Mouse (Mus musculus): ENCODE measurements around the gene Spns2. TPM values are rescaled to one million over a fixed set of nuclear protein-coding genes. Genes with fewer than 3 reads are reported as not detected.

Gene Spns2
- polyA plus RNA-seq, 1 experiment from 2014 or later: 4.1 TPM

DNA sequence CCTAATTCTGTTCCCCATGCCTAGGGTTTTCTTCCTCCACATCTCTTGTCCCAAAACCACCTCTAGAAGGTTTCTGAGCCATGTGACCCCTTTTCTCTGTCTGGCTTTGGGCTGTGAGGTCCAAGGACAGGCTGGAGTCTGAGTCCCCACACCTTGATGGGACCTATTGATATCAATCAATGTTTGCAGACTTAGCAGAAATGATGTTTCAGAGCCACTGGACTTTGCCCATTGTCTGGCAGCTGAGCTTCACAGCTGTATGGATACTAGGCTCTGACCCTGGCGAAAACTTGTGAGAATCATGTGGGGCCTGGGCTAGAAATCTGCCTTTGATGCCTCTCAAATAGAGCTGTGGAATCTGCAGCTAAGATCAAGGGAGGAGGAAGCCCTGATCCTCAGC is 7.1 kb upstream of the Spns2 start:
- no peak for DNase-seq
- Histone ChIP-seq H3K4me1 (ENCODE audit: insufficient read depth) (peaks cover 10% of the 10 kb centered on the region), H3K4me3 (ENCODE audit: low read depth, low read length) (no peak overlapping the region), H3K27me3 (ENCODE audit: insufficient read depth, low read length) (0 out of 2 replicates have a peak, but pooled peaks cover 2% of the 10 kb centered on the region), H3K9me3 (ENCODE audit: low read length) (no peaks in the 10 kb centered on the region), H3K36me3 (replicated peaks; ENCODE audit: insufficient read depth, low read length) (no peaks in the 10 kb centered on the region), H3K9ac (replicated peaks) (no peak overlapping the region), H3K4me2 (ENCODE audit: low read depth, low read length) (no peak overlapping the region), H3K27ac (ENCODE audit: low read depth) (no peak overlapping the region)
- TF ChIP-seq EP300 (IDR thresholded peaks at IDR 0.05; ENCODE audit: low read depth) (no peak), CTCF (IDR thresholded peaks at IDR 0.05; ENCODE audit: low read depth) (no peak)
- WGBS (ENCODE audit: insufficient replicate concordance): 80% methylated on average over 1 of the region's 1 CpGs
- no peak for ATAC-seq

DNA sequence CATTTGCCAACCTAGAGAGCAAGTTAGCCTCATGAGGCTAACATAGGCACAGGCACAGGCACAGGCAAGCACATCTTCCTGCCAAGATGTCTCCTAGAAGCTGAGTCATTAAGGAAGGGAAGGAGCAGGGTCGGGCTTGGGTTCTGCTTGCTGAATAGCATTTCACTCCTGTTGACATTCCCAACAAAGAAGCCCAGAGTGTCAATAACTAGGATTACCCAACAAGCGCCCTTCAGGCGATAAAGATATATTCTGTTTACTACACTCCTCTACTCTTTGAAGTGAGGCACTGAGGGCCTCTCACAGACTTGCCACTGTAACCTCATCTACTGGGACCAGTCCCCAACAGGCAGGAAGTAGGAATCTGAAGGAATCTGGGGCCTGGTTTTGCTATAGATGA is 6.4 kb upstream of the Spns2 start:
- H3K9ac ChIP-seq (replicated peaks): no peak overlapping the region
- no peak overlapping the region for H3K4me2 ChIP-seq (ENCODE audit: low read depth, low read length)
- TF ChIP-seq CTCF (IDR thresholded peaks at IDR 0.05; ENCODE audit: low read depth) (no peak), EP300 (IDR thresholded peaks at IDR 0.05; ENCODE audit: low read depth) (no peak)
- 0 out of 2 replicates have a peak, but pooled peaks cover 8% of the 10 kb centered on the region for H3K27me3 ChIP-seq (ENCODE audit: insufficient read depth, low read length)
- H3K36me3 ChIP-seq (replicated peaks; ENCODE audit: insufficient read depth, low read length): no peaks in the 10 kb centered on the region
- peaks cover 10% of the 10 kb centered on the region for H3K4me1 ChIP-seq (ENCODE audit: insufficient read depth)
- H3K27ac ChIP-seq (ENCODE audit: low read depth): no peak overlapping the region
- WGBS (ENCODE audit: insufficient replicate concordance): 47% methylated on average over 3 of the region's 3 CpGs
- ATAC-seq (peak; percentile 29; the same call in 1 of the 2 replicates), DNase-seq (no peak)
- H3K9me3 ChIP-seq (ENCODE audit: low read length): no peaks in the 10 kb centered on the region
- H3K4me3 ChIP-seq (ENCODE audit: low read depth, low read length): no peak overlapping the region

DNA sequence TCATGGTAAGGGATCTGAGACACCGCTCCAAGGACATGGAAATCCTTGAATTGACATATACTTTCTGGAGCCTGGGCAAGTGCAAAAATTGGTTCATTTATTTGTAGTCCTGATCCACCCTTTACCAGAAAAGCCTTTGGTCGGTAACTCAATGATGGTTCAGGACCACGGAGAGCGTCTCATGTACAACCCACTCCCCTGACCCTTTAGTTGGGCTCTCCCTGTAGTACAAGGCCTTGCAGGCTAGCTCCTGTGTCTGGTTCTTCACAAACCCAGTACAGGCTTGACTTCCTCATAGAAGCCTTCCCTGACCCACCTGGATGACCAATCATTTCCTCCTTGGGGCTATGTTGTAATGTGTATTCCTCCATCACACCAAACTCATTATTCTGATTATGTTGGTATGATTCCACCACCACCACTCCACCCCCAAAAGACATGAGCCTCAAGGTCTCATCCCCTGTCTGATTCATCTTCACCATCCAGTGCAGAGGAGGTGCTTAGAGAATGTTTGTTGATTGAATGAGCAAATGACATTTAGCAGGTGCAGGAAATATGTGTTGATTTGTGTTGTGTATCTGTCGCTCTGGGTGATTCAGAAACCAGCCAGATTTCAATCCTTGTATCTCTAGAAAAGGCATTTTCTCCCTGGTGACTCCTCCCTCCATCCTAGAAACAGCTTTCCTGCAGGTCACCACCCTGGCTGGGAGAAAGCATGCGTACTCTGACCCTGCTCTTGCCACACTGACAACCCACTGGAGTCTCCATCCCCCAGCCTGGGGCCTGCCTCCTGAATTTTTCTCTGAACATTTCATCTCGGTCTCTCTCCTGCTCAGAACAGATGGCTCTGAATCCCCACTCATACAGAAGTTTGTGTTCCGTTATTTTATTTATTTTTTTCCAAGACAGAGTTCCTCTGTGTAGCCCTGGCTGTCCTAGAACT is 4.6 kb upstream of the Spns2 start:
- H3K9ac ChIP-seq (replicated peaks): no peak overlapping the region
- no peak for ATAC-seq
- 39% methylated on average over 8 of the region's 8 CpGs for WGBS (ENCODE audit: insufficient replicate concordance)
- H3K4me2 ChIP-seq (ENCODE audit: low read depth, low read length): no peak overlapping the region
- peaks cover 14% of the 10 kb centered on the region; the same call in 1 of the 2 replicates for H3K27me3 ChIP-seq (ENCODE audit: insufficient read depth, low read length)
- H3K9me3 ChIP-seq (ENCODE audit: low read length): no peaks in the 10 kb centered on the region
- H3K27ac ChIP-seq (ENCODE audit: low read depth): no peak overlapping the region
- H3K4me3 ChIP-seq (ENCODE audit: low read depth, low read length): no peak overlapping the region
- peaks cover 11% of the 10 kb centered on the region for H3K4me1 ChIP-seq (ENCODE audit: insufficient read depth)
- no peaks in the 10 kb centered on the region for H3K36me3 ChIP-seq (replicated peaks; ENCODE audit: insufficient read depth, low read length)
- TF ChIP-seq EP300 (IDR thresholded peaks at IDR 0.05; ENCODE audit: low read depth) (no peak), CTCF (IDR thresholded peaks at IDR 0.05; ENCODE audit: low read depth) (no peak)
- no peak for DNase-seq

DNA sequence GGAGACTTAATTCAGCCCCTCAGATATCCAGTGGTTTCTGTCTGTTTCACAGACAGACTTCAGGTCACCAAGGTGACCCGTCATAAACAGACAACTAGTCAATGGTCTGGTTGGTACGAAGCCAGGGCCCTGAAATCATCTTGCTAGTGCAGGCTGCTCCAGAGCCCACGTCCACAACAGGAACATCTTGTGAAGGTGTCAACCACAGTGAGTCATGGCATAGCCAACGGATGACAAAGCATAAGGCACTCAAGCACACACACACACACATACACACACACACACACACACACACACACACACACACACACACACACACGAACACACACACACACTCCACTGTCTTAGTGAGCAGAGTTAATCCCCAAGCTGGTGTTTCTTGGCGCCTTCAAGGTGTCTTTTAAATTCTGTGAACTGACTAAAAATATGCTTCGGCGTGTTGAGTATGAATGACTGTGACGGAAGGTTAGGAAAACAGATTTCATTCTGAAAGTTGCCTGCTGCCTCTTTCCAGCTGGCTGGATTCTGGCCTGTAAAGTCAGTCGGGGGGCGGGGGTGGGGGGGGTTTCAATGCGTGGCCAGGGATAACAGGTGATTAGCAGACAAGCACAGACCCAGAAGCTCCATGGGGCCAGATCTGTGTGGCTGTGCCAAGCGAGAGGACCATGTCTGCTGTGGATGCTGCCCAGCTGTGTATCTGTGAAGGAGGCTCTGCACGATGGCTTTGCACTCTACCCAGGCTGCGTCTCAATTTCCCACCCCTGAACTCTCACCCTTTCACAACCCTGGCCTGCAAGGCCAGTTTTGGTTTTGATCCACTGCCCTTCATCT is 1.6 kb upstream of the Spns2 start:
- Histone ChIP-seq H3K9ac (replicated peaks) (no peak overlapping the region), H3K9me3 (ENCODE audit: low read length) (no peaks in the 10 kb centered on the region), H3K36me3 (replicated peaks; ENCODE audit: insufficient read depth, low read length) (no peaks in the 10 kb centered on the region), H3K4me2 (ENCODE audit: low read depth, low read length) (no peak overlapping the region), H3K27ac (ENCODE audit: low read depth) (no peak overlapping the region), H3K4me1 (ENCODE audit: insufficient read depth) (peaks cover 23% of the 10 kb centered on the region), H3K27me3 (ENCODE audit: insufficient read depth, low read length) (peaks cover 23% of the 10 kb centered on the region), H3K4me3 (ENCODE audit: low read depth, low read length) (no peak overlapping the region)
- ATAC-seq: no peak
- DNase-seq: no peak
- WGBS (ENCODE audit: insufficient replicate concordance): 55% methylated on average over 15 of the region's 15 CpGs
- TF ChIP-seq EP300 (IDR thresholded peaks at IDR 0.05; ENCODE audit: low read depth): no peak
- TF ChIP-seq CTCF (IDR thresholded peaks at IDR 0.05; ENCODE audit: low read depth): no peak

DNA sequence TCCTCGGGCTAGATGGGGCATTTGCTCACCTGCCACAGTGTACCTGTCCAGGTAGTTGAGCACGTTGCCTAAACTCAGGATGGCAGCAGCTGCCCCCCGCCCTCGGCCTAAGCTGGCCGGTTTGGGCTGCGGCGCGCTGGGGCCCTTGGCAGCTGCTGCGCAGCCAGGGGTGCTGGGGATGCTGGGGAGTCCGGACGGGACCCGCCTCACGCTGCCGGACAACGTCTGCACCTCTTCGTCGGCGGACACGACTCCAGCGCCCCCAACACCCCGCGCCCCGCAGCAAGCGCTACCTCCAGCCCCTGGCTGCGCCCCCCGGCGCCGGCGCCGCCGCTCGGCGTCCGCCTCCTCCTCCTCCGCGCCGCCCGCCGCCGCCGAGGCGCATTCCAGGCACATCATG is 307 bp downstream of the Spns2 start:
- H3K4me2 ChIP-seq (ENCODE audit: low read depth, low read length): peak overlapping the region; percentile 93
- 5% methylated on average over 26 of the region's 42 CpGs for WGBS (ENCODE audit: insufficient replicate concordance)
- no peaks in the 10 kb centered on the region for H3K36me3 ChIP-seq (replicated peaks; ENCODE audit: insufficient read depth, low read length)
- ATAC-seq (peak; percentile 18; the same call in 1 of the 2 replicates), DNase-seq (no peak)
- no peaks in the 10 kb centered on the region for H3K9me3 ChIP-seq (ENCODE audit: low read length)
- peak overlapping the region; percentile 49 for H3K4me3 ChIP-seq (ENCODE audit: low read depth, low read length)
- H3K27ac ChIP-seq (ENCODE audit: low read depth): no peak overlapping the region
- no peak for TF ChIP-seq CTCF (IDR thresholded peaks at IDR 0.05; ENCODE audit: low read depth)
- TF ChIP-seq EP300 (IDR thresholded peaks at IDR 0.05; ENCODE audit: low read depth): no peak
- H3K27me3 ChIP-seq (ENCODE audit: insufficient read depth, low read length): peaks cover 23% of the 10 kb centered on the region
- H3K9ac ChIP-seq (replicated peaks): peak overlapping the region; percentile 48
- peaks cover 30% of the 10 kb centered on the region for H3K4me1 ChIP-seq (ENCODE audit: insufficient read depth)

All from liver, postnatal 0 days (tissue).